Mouse (Mus musculus): ENCODE data around the gene Slc2a5.

DNA sequence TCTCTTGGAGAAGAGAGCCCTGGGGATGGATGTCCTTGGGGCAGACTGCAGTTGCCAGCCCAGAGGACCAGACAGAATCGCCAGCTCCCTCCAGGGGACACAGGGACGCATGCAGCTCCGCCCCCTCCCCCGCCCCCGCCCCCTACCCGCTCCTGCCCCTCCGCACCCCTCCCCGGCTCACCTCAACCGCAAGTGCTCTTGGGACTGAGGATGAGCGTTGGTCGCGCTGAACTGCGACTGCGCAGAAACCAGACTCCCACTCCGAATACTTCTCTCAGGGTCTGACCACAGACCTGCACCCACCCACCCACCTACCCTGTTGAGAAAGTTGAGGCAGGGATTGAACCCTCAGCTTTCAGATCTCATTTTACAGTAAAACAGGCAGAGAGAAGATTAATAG, at the start of gene Slc2a5:
- TF ChIP-seq CTCF (conservative IDR thresholded peaks at IDR 0.05; ENCODE audit: low read length), result no peak
- no peak for TF ChIP-seq POU5F1 (IDR thresholded peaks at IDR 0.05; ENCODE audit: borderline replicate concordance, low read length)
